Mouse (Mus musculus): ENCODE data around the gene Scarf2.

The Scarf2 gene

GRCm38 (mm10) chr16:17796971-17797811, at the start of gene Scarf2:
TSS of gene Scarf2 (plus strand) at chr16:17797282.
- peak; percentile 44 for DNase-seq (ENCODE audit: low spot score)

GRCm38 (mm10) chr16:17753001-17753400, 44.1 kb upstream of the Scarf2 start:
- peak; percentile 57 for DNase-seq (ENCODE audit: low spot score)

GRCm38 (mm10) chr16:17753686-17754085, 43.4 kb upstream of the Scarf2 start:
- peak; percentile 83 for DNase-seq (ENCODE audit: low spot score)

GRCm38 (mm10) chr16:17757756-17758155, 39.3 kb upstream of the Scarf2 start:
- no peak for DNase-seq (ENCODE audit: low spot score)

GRCm38 (mm10) chr16:17758902-17759301, 38.2 kb upstream of the Scarf2 start:
- DNase-seq (ENCODE audit: low spot score), result no peak

GRCm38 (mm10) chr16:17759344-17759773, 37.7 kb upstream of the Scarf2 start, which contains the start of gene Klhl22:
TSS of gene Klhl22 (plus strand) at chr16:17759618.
- peak; percentile 91 for DNase-seq (ENCODE audit: low spot score)

GRCm38 (mm10) chr16:17759813-17760321, 37.2 kb upstream of the Scarf2 start:
- DNase-seq (ENCODE audit: low spot score), result peak; percentile 70

- peak; percentile 79 for DNase-seq (ENCODE audit: low spot score)
Measured at GRCm38 (mm10) chr16:17760657-17761056, 36.4 kb upstream of the Scarf2 start.

GRCm38 (mm10) chr16:17761074-17761473, 36.0 kb upstream of the Scarf2 start:
- DNase-seq (ENCODE audit: low spot score), result peak; percentile 24

- DNase-seq (ENCODE audit: low spot score), result no peak
Measured at GRCm38 (mm10) chr16:17764108-17764511, 33.0 kb upstream of the Scarf2 start.

GRCm38 (mm10) chr16:17768834-17769233, 28.2 kb upstream of the Scarf2 start:
- DNase-seq (ENCODE audit: low spot score), result peak; percentile 88

GRCm38 (mm10) chr16:17771117-17771865, 25.8 kb upstream of the Scarf2 start:
- peak; percentile 93 for DNase-seq (ENCODE audit: low spot score)

- DNase-seq (ENCODE audit: low spot score), result peak; percentile 38
Measured at GRCm38 (mm10) chr16:17776828-17777227, 20.3 kb upstream of the Scarf2 start.

- DNase-seq (ENCODE audit: low spot score), result no peak
Measured at GRCm38 (mm10) chr16:17778223-17778622, 18.9 kb upstream of the Scarf2 start.

GRCm38 (mm10) chr16:17779692-17780091, 17.4 kb upstream of the Scarf2 start:
- no peak for DNase-seq (ENCODE audit: low spot score)

- peak; percentile 33 for DNase-seq (ENCODE audit: low spot score)
Measured at GRCm38 (mm10) chr16:17785337-17785736, 11.7 kb upstream of the Scarf2 start.

- no peak for DNase-seq (ENCODE audit: low spot score)
Measured at GRCm38 (mm10) chr16:17792728-17793127, 4.4 kb upstream of the Scarf2 start.

- DNase-seq (ENCODE audit: low spot score), result no peak
Measured at GRCm38 (mm10) chr16:17794047-17794446, 3.0 kb upstream of the Scarf2 start.

GRCm38 (mm10) chr16:17795643-17796042, 1.4 kb upstream of the Scarf2 start:
- DNase-seq (ENCODE audit: low spot score), result peak; percentile 49

- no peak for DNase-seq (ENCODE audit: low spot score)
Measured at GRCm38 (mm10) chr16:17796519-17796918, 563 bp upstream of the Scarf2 start.

- peak; percentile 50 for DNase-seq (ENCODE audit: low spot score)
Measured at GRCm38 (mm10) chr16:17797812-17798311, 780 bp downstream of the Scarf2 start.
